Mouse (Mus musculus): ENCODE measurements around the gene Fpgs. TPM values are rescaled to one million over a fixed set of nuclear protein-coding genes. Genes with fewer than 3 reads are reported as not detected.

The Fpgs gene
- polyA plus RNA-seq, 1 experiment: 20.7 TPM

- Histone ChIP-seq H3K4me3 (no peak overlapping the region), H3K36me3 (ENCODE audit: control insufficient read depth, insufficient read depth) (no peaks in the 10 kb centered on the region), H3ac (ENCODE audit: control insufficient read depth, insufficient read length) (no peak overlapping the region), H3K27me3 (ENCODE audit: control insufficient read depth, insufficient read depth, insufficient read length) (no peaks in the 10 kb centered on the region), H3K4me2 (ENCODE audit: low read depth) (no peak overlapping the region), H3K79me2 (ENCODE audit: control insufficient read depth, insufficient read depth) (no peaks in the 10 kb centered on the region)
- TF ChIP-seq MYOD1 (IDR thresholded peaks at IDR 0.05; ENCODE audit: control insufficient read depth in 1 of 3, insufficient read length in 2 of 3, low read depth in 2 of 3): no peak
- no peak for TF ChIP-seq REST (IDR thresholded peaks at IDR 0.05; ENCODE audit: insufficient read depth, insufficient read length)
- TF ChIP-seq POLR2A (IDR thresholded peaks at IDR 0.05; ENCODE audit: insufficient read length, low read depth): no peak
- TF ChIP-seq E2F4 (IDR thresholded peaks at IDR 0.05; ENCODE audit: insufficient read depth): no peak
- TF ChIP-seq POLR2AphosphoS2 (IDR thresholded peaks at IDR 0.05; ENCODE audit: insufficient read length, low read depth): no peak
- TF ChIP-seq TCF3 (IDR thresholded peaks at IDR 0.05; ENCODE audit: insufficient read length, low read depth): no peak
- no peak for TF ChIP-seq TCF12 (IDR thresholded peaks at IDR 0.05; ENCODE audit: insufficient read depth, poor library complexity, severe bottlenecking)
- no peak for TF ChIP-seq SRF (IDR thresholded peaks at IDR 0.05; ENCODE audit: control insufficient read depth, insufficient read length, low read depth)
- no peak for TF ChIP-seq MAX (IDR thresholded peaks at IDR 0.05; ENCODE audit: low read depth)
- no peak for TF ChIP-seq MYOG (IDR thresholded peaks at IDR 0.05; ENCODE audit: control insufficient read depth in 1 of 3, insufficient read depth in 1 of 3, insufficient read length in 2 of 3, low read depth in 2 of 3)
- no peak for TF ChIP-seq USF1 (IDR thresholded peaks at IDR 0.05; ENCODE audit: low read depth)
- no peak for TF ChIP-seq CEBPB (IDR thresholded peaks at IDR 0.05; ENCODE audit: insufficient read depth, poor library complexity, severe bottlenecking)
Measured at GRCm38 (mm10) chr2:32724832-32725790, 21.2 kb upstream of the Fpgs start.

GRCm38 (mm10) chr2:32724149-32724548, 20.2 kb upstream of the Fpgs start:
- Histone ChIP-seq H3ac (ENCODE audit: control insufficient read depth, insufficient read length) (no peak overlapping the region), H3K79me2 (ENCODE audit: control insufficient read depth, insufficient read depth) (no peaks in the 10 kb centered on the region), H3K27me3 (ENCODE audit: control insufficient read depth, insufficient read depth, insufficient read length) (no peaks in the 10 kb centered on the region), H3K36me3 (ENCODE audit: control insufficient read depth, insufficient read depth) (no peaks in the 10 kb centered on the region), H3K4me2 (ENCODE audit: low read depth) (no peak overlapping the region), H3K4me3 (no peak overlapping the region)
- TF ChIP-seq TCF12 (IDR thresholded peaks at IDR 0.05; ENCODE audit: insufficient read depth, poor library complexity, severe bottlenecking) (no peak), SRF (IDR thresholded peaks at IDR 0.05; ENCODE audit: control insufficient read depth, insufficient read length, low read depth) (no peak), USF1 (IDR thresholded peaks at IDR 0.05; ENCODE audit: low read depth) (no peak), E2F4 (IDR thresholded peaks at IDR 0.05; ENCODE audit: insufficient read depth) (no peak), MYOG (IDR thresholded peaks at IDR 0.05; ENCODE audit: control insufficient read depth in 1 of 3, insufficient read depth in 1 of 3, insufficient read length in 2 of 3, low read depth in 2 of 3) (no peak), MAX (IDR thresholded peaks at IDR 0.05; ENCODE audit: low read depth) (no peak), POLR2A (IDR thresholded peaks at IDR 0.05; ENCODE audit: insufficient read length, low read depth) (no peak), POLR2AphosphoS2 (IDR thresholded peaks at IDR 0.05; ENCODE audit: insufficient read length, low read depth) (no peak), CEBPB (IDR thresholded peaks at IDR 0.05; ENCODE audit: insufficient read depth, poor library complexity, severe bottlenecking) (no peak), TCF3 (IDR thresholded peaks at IDR 0.05; ENCODE audit: insufficient read length, low read depth) (no peak), REST (IDR thresholded peaks at IDR 0.05; ENCODE audit: insufficient read depth, insufficient read length) (no peak), MYOD1 (IDR thresholded peaks at IDR 0.05; ENCODE audit: control insufficient read depth in 1 of 3, insufficient read length in 2 of 3, low read depth in 2 of 3) (no peak)

- Histone ChIP-seq H3K27me3 (ENCODE audit: control insufficient read depth, insufficient read depth, insufficient read length) (no peaks in the 10 kb centered on the region), H3ac (ENCODE audit: control insufficient read depth, insufficient read length) (no peak overlapping the region), H3K4me2 (ENCODE audit: low read depth) (no peak overlapping the region), H3K36me3 (ENCODE audit: control insufficient read depth, insufficient read depth) (no peaks in the 10 kb centered on the region), H3K79me2 (ENCODE audit: control insufficient read depth, insufficient read depth) (no peaks in the 10 kb centered on the region), H3K4me3 (no peak overlapping the region)
- TF ChIP-seq MAX (IDR thresholded peaks at IDR 0.05; ENCODE audit: low read depth): no peak
- TF ChIP-seq REST (IDR thresholded peaks at IDR 0.05; ENCODE audit: insufficient read depth, insufficient read length): no peak
- TF ChIP-seq SRF (IDR thresholded peaks at IDR 0.05; ENCODE audit: control insufficient read depth, insufficient read length, low read depth): no peak
- no peak for TF ChIP-seq TCF3 (IDR thresholded peaks at IDR 0.05; ENCODE audit: insufficient read length, low read depth)
- TF ChIP-seq USF1 (IDR thresholded peaks at IDR 0.05; ENCODE audit: low read depth): no peak
- no peak for TF ChIP-seq MYOD1 (IDR thresholded peaks at IDR 0.05; ENCODE audit: control insufficient read depth in 1 of 3, insufficient read length in 2 of 3, low read depth in 2 of 3)
- TF ChIP-seq E2F4 (IDR thresholded peaks at IDR 0.05; ENCODE audit: insufficient read depth): no peak
- TF ChIP-seq POLR2A (IDR thresholded peaks at IDR 0.05; ENCODE audit: insufficient read length, low read depth): no peak
- TF ChIP-seq POLR2AphosphoS2 (IDR thresholded peaks at IDR 0.05; ENCODE audit: insufficient read length, low read depth): no peak
- TF ChIP-seq CEBPB (IDR thresholded peaks at IDR 0.05; ENCODE audit: insufficient read depth, poor library complexity, severe bottlenecking): no peak
- no peak for TF ChIP-seq MYOG (IDR thresholded peaks at IDR 0.05; ENCODE audit: control insufficient read depth in 1 of 3, insufficient read depth in 1 of 3, insufficient read length in 2 of 3, low read depth in 2 of 3)
- TF ChIP-seq TCF12 (IDR thresholded peaks at IDR 0.05; ENCODE audit: insufficient read depth, poor library complexity, severe bottlenecking): no peak
Measured at GRCm38 (mm10) chr2:32722581-32722980, 18.6 kb upstream of the Fpgs start.

DNA sequence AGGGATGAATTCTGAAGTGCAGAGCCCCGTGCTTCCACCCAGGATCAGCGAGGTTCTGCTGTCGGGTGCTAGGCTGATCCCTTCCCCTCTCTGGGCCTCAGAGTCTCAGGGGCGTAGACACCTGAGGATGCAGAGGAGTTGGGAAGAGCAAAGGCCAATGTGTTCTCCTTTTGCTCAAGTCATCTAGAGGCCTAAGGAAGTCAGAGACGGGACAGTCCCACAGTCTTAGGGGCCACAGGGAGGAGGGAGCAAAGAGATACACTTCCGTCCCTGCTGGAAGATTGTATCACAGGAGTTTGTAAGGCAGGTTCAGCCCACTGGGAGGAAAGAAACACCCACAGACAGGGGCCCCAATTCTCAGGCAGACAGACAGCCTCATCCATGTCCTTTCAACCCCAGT, 18.1 kb upstream of the Fpgs start:
- TF ChIP-seq MYOG (IDR thresholded peaks at IDR 0.05; ENCODE audit: control insufficient read depth in 1 of 3, insufficient read depth in 1 of 3, insufficient read length in 2 of 3, low read depth in 2 of 3) (no peak), TCF3 (IDR thresholded peaks at IDR 0.05; ENCODE audit: insufficient read length, low read depth) (no peak), POLR2AphosphoS2 (IDR thresholded peaks at IDR 0.05; ENCODE audit: insufficient read length, low read depth) (no peak), POLR2A (IDR thresholded peaks at IDR 0.05; ENCODE audit: insufficient read length, low read depth) (no peak), MYOD1 (IDR thresholded peaks at IDR 0.05; ENCODE audit: control insufficient read depth in 1 of 3, insufficient read length in 2 of 3, low read depth in 2 of 3) (no peak), CEBPB (IDR thresholded peaks at IDR 0.05; ENCODE audit: insufficient read depth, poor library complexity, severe bottlenecking) (no peak), SRF (IDR thresholded peaks at IDR 0.05; ENCODE audit: control insufficient read depth, insufficient read length, low read depth) (no peak), TCF12 (IDR thresholded peaks at IDR 0.05; ENCODE audit: insufficient read depth, poor library complexity, severe bottlenecking) (no peak), USF1 (IDR thresholded peaks at IDR 0.05; ENCODE audit: low read depth) (no peak), E2F4 (IDR thresholded peaks at IDR 0.05; ENCODE audit: insufficient read depth) (no peak), MAX (IDR thresholded peaks at IDR 0.05; ENCODE audit: low read depth) (no peak), REST (IDR thresholded peaks at IDR 0.05; ENCODE audit: insufficient read depth, insufficient read length) (no peak)
- Histone ChIP-seq H3ac (ENCODE audit: control insufficient read depth, insufficient read length) (no peak overlapping the region), H3K36me3 (ENCODE audit: control insufficient read depth, insufficient read depth) (no peaks in the 10 kb centered on the region), H3K4me2 (ENCODE audit: low read depth) (no peak overlapping the region), H3K4me3 (no peak overlapping the region), H3K27me3 (ENCODE audit: control insufficient read depth, insufficient read depth, insufficient read length) (no peaks in the 10 kb centered on the region), H3K79me2 (ENCODE audit: control insufficient read depth, insufficient read depth) (no peaks in the 10 kb centered on the region)
